Mouse (Mus musculus) limb, embryonic 11.5 days (tissue): ENCODE data around the gene Inip. TPM values are rescaled to one million over a fixed set of nuclear protein-coding genes. Genes with fewer than 3 reads are reported as not detected.

Experiments used
- ATAC-seq: fragments of 200-750 bp; cut with Nextera tagmentation; 2 replicates; pipeline ENCODE4 v1.8.0; 2017; ENCODE audit warnings: low read depth; ENCODE audit not compliant: insufficient number of reproducible peaks, low FRiP score, low TSS enrichment
- DNase-seq: peaks from one replicate; pipeline ENCODE4 v3.0.0-alpha.2; 2015; ENCODE audit warnings: low spot score
- H3K27ac ChIP-seq: fragments of 300-500 bp; sonication (generic); replicated peaks from 2 replicates; pipeline ENCODE4 v1.5.1; 2014; ENCODE audit warnings: low read depth, mild to moderate bottlenecking, low read length
- H3K27me3 ChIP-seq: fragments of 300-500 bp; sonication (generic); 2 replicates; pipeline ENCODE4 v1.6.1; 2014; ENCODE audit warnings: mild to moderate bottlenecking, low read length, mixed read lengths; ENCODE audit not compliant: control insufficient read depth, insufficient read depth
- H3K36me3 ChIP-seq: fragments of 300-500 bp; sonication (generic); 2 replicates; pipeline ENCODE4 v1.6.1; 2014; ENCODE audit warnings: mild to moderate bottlenecking, low read length, moderate library complexity, mixed read lengths; ENCODE audit not compliant: control insufficient read depth, insufficient read depth
- H3K4me1 ChIP-seq: fragments of 300-500 bp; sonication (generic); 2 replicates; pipeline ENCODE4 v1.6.1; 2014; ENCODE audit warnings: low read length, mixed read lengths; ENCODE audit not compliant: control insufficient read depth, insufficient read depth
- H3K4me2 ChIP-seq: fragments of 300-500 bp; sonication (generic); 2 replicates; pipeline ENCODE4 v1.6.1; 2014; ENCODE audit warnings: low read depth, mild to moderate bottlenecking, moderate library complexity; ENCODE audit not compliant: severe bottlenecking
- H3K4me3 ChIP-seq: fragments of 300-500 bp; sonication (generic); 2 replicates; pipeline ENCODE4 v1.5.1; 2014; ENCODE audit warnings: low read depth, low read length
- H3K9ac ChIP-seq: fragments of 300-500 bp; sonication (generic); 2 replicates; pipeline ENCODE4 v1.6.1; 2014; ENCODE audit warnings: mild to moderate bottlenecking, low read length
- H3K9me3 ChIP-seq: fragments of 300-500 bp; sonication (generic); 2 replicates; pipeline ENCODE4 v1.6.1; 2016; ENCODE audit warnings: low read length; ENCODE audit not compliant: control insufficient read depth
- WGBS: fragments of 180-500 bp; shearing (Covaris S2); extraction: QIAGEN DNeasy Blood & Tissue Kit; methylation state at CpG from one replicate; pipeline ENCODE4 v1.1.7; 2014; 5-methylcytosine and 5-hydroxymethylcytosine counted together
- polyA plus RNA-seq: library from polyadenylated mRNA; unstranded; fragments of >200 nt; fragmentation: Nextera tagmentation; extraction: Ambion mirVana; gene quantifications from 2 replicates; pipeline ENCODE4 v1.2.1, GENCODE M21; 2014

Inip gene
- polyA plus RNA-seq, 1 experiment from 2014 or later: 91.9 TPM

DNA sequence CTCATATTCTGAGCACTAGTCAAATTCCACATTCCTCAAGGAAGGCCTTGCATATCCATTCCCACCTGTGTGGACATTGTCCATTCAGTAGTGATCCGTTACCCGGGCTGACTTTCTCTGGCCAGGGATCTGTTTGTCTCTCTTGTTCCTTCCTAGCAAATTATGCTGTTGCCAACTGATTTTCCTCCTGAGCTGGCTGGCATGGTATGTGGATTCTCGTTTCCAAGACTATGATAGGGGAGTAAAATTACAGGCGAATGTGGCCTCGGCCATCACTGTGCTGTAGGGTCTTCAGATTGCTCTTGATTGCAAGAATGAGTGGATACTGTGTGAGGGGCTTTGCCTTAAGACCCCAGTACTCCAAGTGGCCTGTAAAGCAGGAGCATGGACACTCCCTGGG lies 25.0 kb upstream of the Inip start:
- DNase-seq: no peak
- Histone ChIP-seq H3K4me1 (no peaks in the 10 kb centered on the region), H3K27ac (no peak overlapping the region), H3K36me3 (no peaks in the 10 kb centered on the region), H3K4me3 (no peak overlapping the region), H3K4me2 (no peak overlapping the region), H3K9ac (no peak overlapping the region), H3K27me3 (no peaks in the 10 kb centered on the region), H3K9me3 (no peaks in the 10 kb centered on the region)
- WGBS: 93% methylated on average over 5 of the region's 5 CpGs
- no peak for ATAC-seq

DNA sequence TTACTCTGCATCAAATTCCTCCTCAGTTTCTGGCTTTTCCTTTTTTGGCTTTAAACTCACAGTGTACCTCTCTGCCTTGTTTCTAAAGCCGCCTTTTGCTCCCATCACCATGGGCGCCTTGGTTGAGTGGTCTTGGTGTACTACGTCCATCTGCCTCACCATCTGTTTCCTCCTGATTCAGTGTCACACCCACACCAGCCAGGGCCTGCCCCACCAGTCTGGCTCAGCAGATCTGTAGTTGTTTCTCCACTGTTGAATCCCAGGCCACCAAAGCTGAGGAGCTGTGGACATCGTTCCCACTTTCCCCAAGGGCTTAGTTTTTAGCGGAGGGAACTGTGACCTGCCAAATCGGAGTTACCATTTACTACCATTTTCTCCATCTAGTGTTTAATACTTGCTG lies 24.2 kb upstream of the Inip start:
- no peak overlapping the region for H3K27ac ChIP-seq
- no peak overlapping the region for H3K9ac ChIP-seq
- H3K36me3 ChIP-seq: no peaks in the 10 kb centered on the region
- H3K27me3 ChIP-seq: no peaks in the 10 kb centered on the region
- no peaks in the 10 kb centered on the region for H3K4me1 ChIP-seq
- DNase-seq: no peak
- no peak overlapping the region for H3K4me2 ChIP-seq
- no peaks in the 10 kb centered on the region for H3K9me3 ChIP-seq
- H3K4me3 ChIP-seq: no peak overlapping the region
- 88% methylated on average over 6 of the region's 6 CpGs for WGBS
- no peak for ATAC-seq

- ATAC-seq (no peak), DNase-seq (no peak)
- H3K4me1 ChIP-seq: no peaks in the 10 kb centered on the region
- H3K27ac ChIP-seq: no peak overlapping the region
- no peak overlapping the region for H3K4me3 ChIP-seq
- H3K9me3 ChIP-seq: no peaks in the 10 kb centered on the region
- H3K36me3 ChIP-seq: no peaks in the 10 kb centered on the region
- WGBS: 93% methylated on average over 5 of the region's 5 CpGs
- no peak overlapping the region for H3K4me2 ChIP-seq
- H3K27me3 ChIP-seq: no peaks in the 10 kb centered on the region
- H3K9ac ChIP-seq: no peak overlapping the region
Measured at GRCm38 (mm10) chr4:59824860-59825259, 23.5 kb upstream of the Inip start.

DNA sequence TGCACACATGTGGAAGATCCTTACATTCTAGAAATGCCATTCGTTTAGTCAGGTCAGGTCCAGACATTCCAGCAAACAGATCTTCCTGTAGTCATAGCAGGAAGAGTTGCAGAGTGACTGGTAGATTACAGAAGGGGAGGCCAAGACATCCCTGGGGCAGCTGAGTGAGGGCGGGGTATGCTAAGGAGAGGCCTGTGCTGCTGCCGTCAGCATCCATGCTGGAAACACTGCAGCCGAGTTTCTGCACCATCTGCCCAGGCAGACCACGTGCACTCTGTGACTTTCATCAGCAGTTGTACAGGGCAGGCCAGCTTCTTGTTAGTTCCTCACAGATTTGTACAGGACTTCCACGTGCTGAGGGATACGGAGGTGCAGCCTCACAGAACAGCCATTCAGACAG lies 22.1 kb upstream of the Inip start:
- H3K9me3 ChIP-seq: no peaks in the 10 kb centered on the region
- WGBS: 71% methylated on average over 7 of the region's 7 CpGs
- no peak overlapping the region for H3K27ac ChIP-seq
- H3K9ac ChIP-seq: no peak overlapping the region
- ATAC-seq (no peak), DNase-seq (no peak)
- H3K4me3 ChIP-seq: no peak overlapping the region
- no peaks in the 10 kb centered on the region for H3K36me3 ChIP-seq
- 0 out of 2 replicates have a peak, but pooled peaks cover 4% of the 10 kb centered on the region for H3K4me1 ChIP-seq
- H3K27me3 ChIP-seq: no peaks in the 10 kb centered on the region
- no peak overlapping the region for H3K4me2 ChIP-seq

GRCm38 (mm10) chr4:59822119-59822518 lies 20.7 kb upstream of the Inip start:
- Histone ChIP-seq H3K36me3 (no peaks in the 10 kb centered on the region), H3K27me3 (no peaks in the 10 kb centered on the region), H3K9me3 (no peaks in the 10 kb centered on the region), H3K27ac (no peak overlapping the region), H3K4me2 (no peak overlapping the region), H3K4me3 (no peak overlapping the region), H3K9ac (no peak overlapping the region), H3K4me1 (0 out of 2 replicates have a peak, but pooled peaks cover 4% of the 10 kb centered on the region)
- 93% methylated on average over 4 of the region's 4 CpGs for whole genome bisulfite sequencing
- DNase-seq (no peak), ATAC-seq (no peak)

- ATAC-seq: no peak
- WGBS: 93% methylated on average over 1 of the region's 1 CpGs
- DNase-seq: no peak
Measured at GRCm38 (mm10) chr4:59821516-59821915, 20.1 kb upstream of the Inip start.

GRCm38 (mm10) chr4:59819477-59820022 lies 18.2 kb upstream of the Inip start:
- no peak overlapping the region for H3K4me2 ChIP-seq
- H3K4me1 ChIP-seq: 0 out of 2 replicates have a peak, but pooled peaks cover 4% of the 10 kb centered on the region
- no peaks in the 10 kb centered on the region for H3K9me3 ChIP-seq
- H3K36me3 ChIP-seq: no peaks in the 10 kb centered on the region
- H3K27me3 ChIP-seq: no peaks in the 10 kb centered on the region
- H3K4me3 ChIP-seq: no peak overlapping the region
- WGBS: 59% methylated on average over 12 of the region's 12 CpGs
- DNase-seq (no peak), ATAC-seq (no peak)
- H3K27ac ChIP-seq: no peak overlapping the region
- no peak overlapping the region for H3K9ac ChIP-seq

More at GRCm38 (mm10) chr4:59821516-59821915, 20.1 kb upstream of the Inip start:
- H3K27ac ChIP-seq: no peak overlapping the region
- 0 out of 2 replicates have a peak, but pooled peaks cover 4% of the 10 kb centered on the region for H3K4me1 ChIP-seq
- no peak overlapping the region for H3K9ac ChIP-seq
- H3K27me3 ChIP-seq: no peaks in the 10 kb centered on the region
- no peak overlapping the region for H3K4me3 ChIP-seq
- no peaks in the 10 kb centered on the region for H3K36me3 ChIP-seq
- H3K4me2 ChIP-seq: no peak overlapping the region
- no peaks in the 10 kb centered on the region for H3K9me3 ChIP-seq

DNA sequence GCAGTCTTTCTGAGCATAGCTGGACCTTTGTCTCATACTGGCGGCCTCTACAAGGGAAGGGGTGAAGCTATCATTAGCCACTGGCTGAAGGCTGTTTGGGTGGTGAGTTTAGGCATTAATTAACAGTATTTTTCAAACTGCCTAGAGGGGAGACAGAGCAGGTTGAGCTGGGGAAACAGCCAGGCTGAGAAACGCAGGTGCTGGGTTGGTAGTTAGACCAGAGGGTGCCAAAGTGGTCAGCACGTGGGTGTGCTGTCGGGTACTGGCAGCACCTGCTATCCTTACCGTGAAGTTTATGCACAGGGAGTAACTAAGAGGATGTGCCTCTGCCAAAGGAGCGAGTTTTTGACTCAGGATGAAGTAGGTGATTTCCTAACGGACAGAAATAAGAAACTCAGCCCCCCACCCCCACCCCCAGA lies 17.7 kb upstream of the Inip start:
- no peak overlapping the region for H3K4me3 ChIP-seq
- no peaks in the 10 kb centered on the region for H3K9me3 ChIP-seq
- H3K9ac ChIP-seq: no peak overlapping the region
- H3K4me2 ChIP-seq: no peak overlapping the region
- no peak for ATAC-seq
- H3K27ac ChIP-seq: no peak overlapping the region
- 73% methylated on average over 7 of the region's 7 CpGs for WGBS
- no peaks in the 10 kb centered on the region for H3K36me3 ChIP-seq
- no peaks in the 10 kb centered on the region for H3K27me3 ChIP-seq
- 0 out of 2 replicates have a peak, but pooled peaks cover 4% of the 10 kb centered on the region for H3K4me1 ChIP-seq
- no peak for DNase-seq

GRCm38 (mm10) chr4:59818498-59818897 lies 17.1 kb upstream of the Inip start:
- 88% methylated on average over 10 of the region's 10 CpGs for WGBS
- H3K9ac ChIP-seq: no peak overlapping the region
- 0 out of 2 replicates have a peak, but pooled peaks cover 4% of the 10 kb centered on the region for H3K4me1 ChIP-seq
- H3K36me3 ChIP-seq: no peaks in the 10 kb centered on the region
- no peak overlapping the region for H3K27ac ChIP-seq
- no peak for DNase-seq
- H3K4me2 ChIP-seq: no peak overlapping the region
- no peaks in the 10 kb centered on the region for H3K9me3 ChIP-seq
- no peaks in the 10 kb centered on the region for H3K27me3 ChIP-seq
- no peak overlapping the region for H3K4me3 ChIP-seq
- ATAC-seq: no peak
